Mouse (Mus musculus) E14TG2a.4 (cell line): ENCODE measurements around the gene B3gat1.

Experiments used
- H3K27me3 ChIP-seq: 2 replicates; pipeline ENCODE4 v1.6.1; 2014; ENCODE audit warnings: low read length, control low read depth; ENCODE audit not compliant: insufficient read depth
- H3K36me3 ChIP-seq: 2 replicates; pipeline ENCODE4 v1.6.1; 2014; ENCODE audit warnings: low read length, control low read depth; ENCODE audit not compliant: insufficient read depth
- H3K4me1 ChIP-seq: replicated peaks from 2 replicates; pipeline ENCODE4 v1.6.1; 2014; ENCODE audit warnings: low read depth, low read length, control low read depth
- H3K4me3 ChIP-seq: replicated peaks from 2 replicates; pipeline ENCODE4 v1.5.1; 2014; ENCODE audit warnings: mild to moderate bottlenecking, low read length
- H3K9me3 ChIP-seq: 2 replicates; pipeline ENCODE4 v1.6.1; 2014; ENCODE audit warnings: low read length, control low read depth
- CTCF ChIP-seq: conservative IDR thresholded peaks from 2 replicates; pipeline ENCODE4 v1.5.1; 2014; ENCODE audit warnings: low read length
- NANOG ChIP-seq: IDR thresholded peaks from 2 replicates; pipeline ENCODE4 v1.6.1; 2014; ENCODE audit warnings: borderline replicate concordance, low read length, mixed read lengths
- POU5F1 ChIP-seq: IDR thresholded peaks from 2 replicates; pipeline ENCODE4 v1.6.1; 2014; ENCODE audit warnings: low read length, borderline replicate concordance

Gene B3gat1

GRCm38 (mm10) chr9:26721771-26722170 is 11.8 kb upstream of the B3gat1 start:
- H3K27me3 ChIP-seq = peaks cover 8% of the 10 kb centered on the region; the same call in 1 of the 2 replicates
- TF ChIP-seq CTCF (no peak), NANOG (no peak), POU5F1 (no peak)
- no peaks in the 10 kb centered on the region for H3K4me1 ChIP-seq
- 0 out of 2 replicates have a peak, but pooled peaks cover 4% of the 10 kb centered on the region for H3K9me3 ChIP-seq
- H3K4me3 ChIP-seq = no peak overlapping the region
- no peaks in the 10 kb centered on the region for H3K36me3 ChIP-seq

GRCm38 (mm10) chr9:26725709-26726108 is 7.8 kb upstream of the B3gat1 start:
- peaks cover 18% of the 10 kb centered on the region for H3K27me3 ChIP-seq
- no peaks in the 10 kb centered on the region for H3K36me3 ChIP-seq
- H3K4me1 ChIP-seq = no peaks in the 10 kb centered on the region
- H3K4me3 ChIP-seq = no peak overlapping the region
- 0 out of 2 replicates have a peak, but pooled peaks cover 4% of the 10 kb centered on the region for H3K9me3 ChIP-seq
- no peak for TF ChIP-seq POU5F1
- no peak for TF ChIP-seq CTCF
- TF ChIP-seq NANOG = no peak

- no peaks in the 10 kb centered on the region for H3K4me1 ChIP-seq
- TF ChIP-seq POU5F1 (no peak), CTCF (no peak), NANOG (no peak)
- no peaks in the 10 kb centered on the region for H3K36me3 ChIP-seq
- peaks cover 28% of the 10 kb centered on the region for H3K27me3 ChIP-seq
- H3K4me3 ChIP-seq = no peak overlapping the region
- peaks cover 7% of the 10 kb centered on the region; the same call in 1 of the 2 replicates for H3K9me3 ChIP-seq
Observed at GRCm38 (mm10) chr9:26727445-26727844, 6.1 kb upstream of the B3gat1 start.

- H3K4me3 ChIP-seq = no peak overlapping the region
- peaks cover 39% of the 10 kb centered on the region for H3K27me3 ChIP-seq
- TF ChIP-seq NANOG = no peak
- TF ChIP-seq POU5F1 = no peak
- TF ChIP-seq CTCF = no peak
- no peaks in the 10 kb centered on the region for H3K36me3 ChIP-seq
- no peaks in the 10 kb centered on the region for H3K4me1 ChIP-seq
- peaks cover 7% of the 10 kb centered on the region; the same call in 1 of the 2 replicates for H3K9me3 ChIP-seq
Observed at GRCm38 (mm10) chr9:26728556-26728955, 5.0 kb upstream of the B3gat1 start.

GRCm38 (mm10) chr9:26733986-26734385 is 458 bp downstream of the B3gat1 start:
- H3K36me3 ChIP-seq = no peaks in the 10 kb centered on the region
- TF ChIP-seq POU5F1 = no peak
- TF ChIP-seq CTCF = no peak
- TF ChIP-seq NANOG = no peak
- H3K4me1 ChIP-seq = peaks cover 4% of the 10 kb centered on the region; the same call in 1 of the 2 replicates

GRCm38 (mm10) chr9:26737116-26737515 is 3.6 kb downstream of the B3gat1 start:
- peaks cover 48% of the 10 kb centered on the region for H3K27me3 ChIP-seq
- H3K4me1 ChIP-seq = peaks cover 4% of the 10 kb centered on the region; the same call in 1 of the 2 replicates
- peaks cover 1% of the 10 kb centered on the region; the same call in 1 of the 2 replicates for H3K9me3 ChIP-seq
- no peaks in the 10 kb centered on the region for H3K36me3 ChIP-seq
- no peak overlapping the region for H3K4me3 ChIP-seq
- TF ChIP-seq CTCF (no peak), POU5F1 (no peak), NANOG (no peak)

More at GRCm38 (mm10) chr9:26733986-26734385, 458 bp downstream of the B3gat1 start:
- Histone ChIP-seq H3K27me3 (peaks cover 66% of the 10 kb centered on the region), H3K9me3 (peaks cover 3% of the 10 kb centered on the region; the same call in 1 of the 2 replicates), H3K4me3 (peak overlapping the region; percentile 82)

- TF ChIP-seq POU5F1 = no peak
- TF ChIP-seq NANOG = no peak
- TF ChIP-seq CTCF = no peak
- H3K9me3 ChIP-seq = no peaks in the 10 kb centered on the region
- H3K27me3 ChIP-seq = peaks cover 2% of the 10 kb centered on the region
- no peaks in the 10 kb centered on the region for H3K4me1 ChIP-seq
- H3K36me3 ChIP-seq = no peaks in the 10 kb centered on the region
- H3K4me3 ChIP-seq = no peak overlapping the region
Observed at GRCm38 (mm10) chr9:26742817-26743216, 9.3 kb downstream of the B3gat1 start.

GRCm38 (mm10) chr9:26747121-26747520 is 13.6 kb downstream of the B3gat1 start:
- Histone ChIP-seq H3K27me3 (no peaks in the 10 kb centered on the region), H3K36me3 (no peaks in the 10 kb centered on the region), H3K9me3 (no peaks in the 10 kb centered on the region), H3K4me3 (no peak overlapping the region), H3K4me1 (no peaks in the 10 kb centered on the region)
- TF ChIP-seq POU5F1 (no peak), NANOG (no peak), CTCF (no peak)

- Histone ChIP-seq H3K9me3 (no peaks in the 10 kb centered on the region), H3K27me3 (peaks cover 6% of the 10 kb centered on the region; the same call in 1 of the 2 replicates), H3K36me3 (no peaks in the 10 kb centered on the region), H3K4me3 (no peak overlapping the region), H3K4me1 (no peaks in the 10 kb centered on the region)
- TF ChIP-seq NANOG (no peak), CTCF (no peak), POU5F1 (no peak)
Observed at GRCm38 (mm10) chr9:26748893-26749292, 15.4 kb downstream of the B3gat1 start.
